Mouse (Mus musculus) embryonic facial prominence, embryonic 14.5 days (tissue): ENCODE data around the gene Tmem164. TPM values are rescaled to one million over a fixed set of nuclear protein-coding genes. Genes with fewer than 3 reads are reported as not detected.
A peak's percentile ranks its signal among the peaks of the same experiment; 100 is the strongest.
"Not testable (repeated sequence)": the region's sequence is repeated elsewhere in the genome, so short reads cannot be mapped to it uniquely, and the experiment has no call there.

Source experiments
- ATAC-seq: fragments of 200-750 bp; cut with Nextera tagmentation; 2 replicates; pipeline ENCODE4 v1.8.0; 2017; ENCODE audit warnings: low read depth, moderate number of reproducible peaks, moderate TSS enrichment
- DNase-seq: peaks from one replicate; pipeline ENCODE4 v3.0.0-alpha.2; 2015; ENCODE audit warnings: low spot score
- H3K27ac ChIP-seq: fragments of 300-500 bp; sonication (generic); replicated peaks from 2 replicates; pipeline ENCODE4 v1.5.1; 2014; ENCODE audit warnings: low read depth, mild to moderate bottlenecking, low read length, moderate library complexity
- H3K27me3 ChIP-seq: fragments of 300-500 bp; sonication (generic); replicated peaks from 2 replicates; pipeline ENCODE4 v1.6.1; 2014; ENCODE audit warnings: low read length; ENCODE audit not compliant: control insufficient read depth, insufficient read depth
- H3K36me3 ChIP-seq: fragments of 300-500 bp; sonication (generic); 2 replicates; pipeline ENCODE4 v1.6.1; 2014; ENCODE audit warnings: low read length, mixed read lengths; ENCODE audit not compliant: control insufficient read depth, insufficient read depth
- H3K4me1 ChIP-seq: fragments of 300-500 bp; sonication (generic); 2 replicates; pipeline ENCODE4 v1.6.1; 2014; ENCODE audit warnings: antibody characterized with exemption, low read length; ENCODE audit not compliant: control insufficient read depth, insufficient read depth
- H3K4me2 ChIP-seq: fragments of 300-500 bp; sonication (generic); 2 replicates; pipeline ENCODE4 v1.6.1; 2014; ENCODE audit warnings: low read depth, mild to moderate bottlenecking, low read length, moderate library complexity, mixed read lengths
- H3K4me3 ChIP-seq: fragments of 300-500 bp; sonication (generic); 2 replicates; pipeline ENCODE4 v1.5.1; 2014; ENCODE audit warnings: low read depth, mild to moderate bottlenecking, low read length
- H3K9ac ChIP-seq: fragments of 300-500 bp; sonication (generic); 2 replicates; pipeline ENCODE4 v1.6.1; 2014; ENCODE audit warnings: low read depth, mild to moderate bottlenecking, low read length, moderate library complexity, mixed read lengths
- H3K9me3 ChIP-seq: fragments of 300-500 bp; sonication (generic); 2 replicates; pipeline ENCODE4 v1.6.1; 2016; ENCODE audit warnings: low read length; ENCODE audit not compliant: control insufficient read depth
- WGBS: fragments of 180-500 bp; shearing (Covaris S2); extraction: QIAGEN DNeasy Blood & Tissue Kit; methylation state at CpG from one replicate; pipeline ENCODE4 v1.1.7; 2014; 5-methylcytosine and 5-hydroxymethylcytosine counted together
- polyA plus RNA-seq: library from polyadenylated mRNA; unstranded; fragments of >200 nt; fragmentation: Nextera tagmentation; extraction: Ambion mirVana; gene quantifications from 2 replicates; pipeline ENCODE4 v1.2.1, GENCODE M21; 2014

Gene Tmem164
- 31.8 and 34.7 TPM in 2 replicates for polyA plus RNA-seq

DNA sequence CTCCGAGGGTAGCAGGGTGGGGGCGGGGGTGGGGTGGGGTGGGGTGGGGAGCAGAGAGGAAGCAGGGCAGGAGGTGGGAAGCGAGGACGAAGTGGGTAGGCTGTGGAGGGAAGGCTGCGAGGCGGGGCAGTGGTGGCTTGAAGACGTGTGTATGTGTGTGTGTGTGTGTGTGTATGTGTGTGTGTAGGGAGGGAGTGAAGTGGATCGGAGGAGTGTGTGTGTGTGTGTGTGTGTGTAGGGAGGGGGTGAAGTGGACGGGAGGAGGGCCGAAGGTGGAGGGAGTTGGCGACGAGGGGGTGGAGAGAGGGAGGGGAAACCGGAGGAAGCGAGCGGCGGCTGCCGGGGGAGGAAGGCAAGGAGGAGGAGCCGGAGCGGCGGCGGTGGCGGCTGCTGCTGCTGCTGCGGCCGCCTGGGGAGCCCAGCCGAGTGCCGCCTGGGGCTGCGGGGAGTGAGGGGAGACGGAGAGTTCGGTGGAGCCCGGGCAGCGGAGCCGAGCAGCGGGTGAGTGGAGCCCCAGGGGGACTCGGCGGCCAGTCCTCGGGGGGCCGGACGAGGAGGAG is at the start of gene Tmem164:
Gene Tmem164, plus strand, starts transcription at position 351 of the 560 bp plus-strand sequence.
- Histone ChIP-seq H3K36me3 (0 out of 2 replicates have a peak, but pooled peaks cover 4% of the 10 kb centered on the region), H3K9ac (peak within 1 kb of the TSS; percentile 73), H3K27me3 (peaks cover 16% of the 10 kb centered on the region; the same call in 1 of the 2 replicates), H3K27ac (peak within 1 kb of the TSS; percentile 87), H3K4me3 (peak within 1 kb of the TSS; percentile 55), H3K4me2 (peak within 1 kb of the TSS; percentile 70), H3K9me3 (no peaks in the 10 kb centered on the region), H3K4me1 (peaks cover 2% of the 10 kb centered on the region; the same call in 1 of the 2 replicates)
- peak; percentile 89 for ATAC-seq
- 27% methylated on average over 9 of the region's 38 CpGs for WGBS
- peak; percentile 93 for DNase-seq

DNA sequence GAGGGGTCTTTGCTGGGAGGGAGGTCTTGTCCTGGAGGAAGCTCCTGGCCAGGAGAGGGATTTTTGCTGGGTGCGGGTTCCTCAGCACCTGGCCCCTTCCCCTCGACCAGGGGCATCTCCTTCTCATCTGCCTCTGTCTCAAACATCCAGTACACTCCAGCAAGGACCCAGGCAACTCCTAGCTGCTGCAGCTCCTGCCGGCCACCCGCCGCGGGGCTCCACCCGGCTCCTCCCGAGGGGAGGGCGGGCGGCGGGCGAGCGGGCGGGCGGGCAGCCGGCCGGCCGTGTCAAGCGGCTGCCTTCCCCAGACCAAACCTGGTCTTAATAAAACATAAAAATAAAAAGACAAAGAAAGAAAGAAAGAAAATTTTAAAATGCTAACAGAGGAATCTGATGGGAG is 48.2 kb upstream of the Tmem164 start:
- DNase-seq, H3K4me3 ChIP-seq, H3K4me2 ChIP-seq, H3K9me3 ChIP-seq, ATAC-seq, H3K27ac ChIP-seq, H3K4me1 ChIP-seq, H3K36me3 ChIP-seq, H3K9ac ChIP-seq: not testable (repeated sequence)
- 0 out of 2 replicates have a peak, but pooled peaks cover 10% of the 10 kb centered on the region for H3K27me3 ChIP-seq
- 34% methylated on average over 17 of the region's 19 CpGs for WGBS

DNA sequence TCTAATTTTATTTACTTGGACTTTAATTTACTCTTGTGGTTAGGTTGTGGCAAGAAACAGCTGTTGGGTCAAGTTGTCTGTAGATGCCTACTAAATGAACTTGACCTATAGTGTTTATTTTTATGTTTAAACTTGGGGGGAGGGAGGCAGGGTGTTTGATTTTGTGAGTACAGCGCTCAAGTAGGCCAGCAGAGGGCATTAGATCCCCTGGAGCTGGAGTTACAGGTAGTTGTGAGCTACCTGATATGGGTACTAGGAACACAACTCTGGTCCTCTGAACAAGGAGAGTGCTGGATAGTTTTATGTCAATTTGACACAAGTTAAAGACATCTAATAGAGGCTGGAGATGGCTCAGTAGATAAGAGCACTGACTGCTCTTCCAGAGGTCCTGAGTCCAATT is 34.0 kb upstream of the Tmem164 start:
- no peak overlapping the region for H3K27ac ChIP-seq
- DNase-seq (no peak), ATAC-seq (no peak)
- H3K36me3 ChIP-seq = no peaks in the 10 kb centered on the region
- H3K9me3 ChIP-seq = no peaks in the 10 kb centered on the region
- no peak overlapping the region for H3K9ac ChIP-seq
- no peak overlapping the region for H3K4me3 ChIP-seq
- peaks cover 3% of the 10 kb centered on the region; the same call in 1 of the 2 replicates for H3K4me1 ChIP-seq
- H3K27me3 ChIP-seq = 0 out of 2 replicates have a peak, but pooled peaks cover 3% of the 10 kb centered on the region
- H3K4me2 ChIP-seq = no peak overlapping the region
- WGBS = 53% methylated on average over 1 of the region's 1 CpGs

DNA sequence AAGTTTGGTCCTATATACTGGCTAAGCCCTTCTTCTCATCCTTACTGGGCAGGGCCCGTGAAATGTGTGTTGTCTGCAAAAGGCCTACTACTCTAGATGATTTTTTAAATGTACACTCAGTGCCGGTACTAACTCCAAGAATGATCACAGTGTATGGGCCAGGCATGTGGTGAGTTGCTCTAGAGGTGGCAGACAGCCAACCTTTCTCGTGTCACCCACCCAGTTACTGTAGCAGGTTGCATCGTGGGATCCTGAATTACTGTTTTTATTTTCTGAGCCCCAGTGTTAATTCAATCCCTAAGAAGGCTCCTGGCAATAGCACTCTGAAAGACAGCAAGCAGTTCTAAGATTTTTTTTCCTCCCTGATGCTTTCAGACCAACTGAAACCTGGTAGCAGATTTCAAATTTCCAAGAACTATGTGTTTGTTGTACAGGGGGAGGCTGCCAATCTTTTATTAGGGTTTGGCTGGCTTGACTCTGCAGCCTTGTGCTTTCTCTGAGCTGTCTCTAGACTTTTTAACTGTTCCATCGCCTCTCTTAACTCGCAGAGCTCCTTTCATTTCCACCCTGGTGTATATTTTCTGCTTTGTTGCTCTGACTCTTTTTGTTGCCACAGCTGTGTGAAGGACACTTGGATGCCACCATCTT is 31.0 kb upstream of the Tmem164 start:
- DNase-seq (peak; percentile 81), ATAC-seq (peak; percentile 81)
- no peak overlapping the region for H3K4me2 ChIP-seq
- H3K4me1 ChIP-seq = peaks cover 3% of the 10 kb centered on the region; the same call in 1 of the 2 replicates
- no peaks in the 10 kb centered on the region for H3K36me3 ChIP-seq
- H3K9me3 ChIP-seq = no peaks in the 10 kb centered on the region
- H3K9ac ChIP-seq = no peak overlapping the region
- WGBS = 53% methylated on average over 6 of the region's 6 CpGs
- no peak overlapping the region for H3K4me3 ChIP-seq
- peak overlapping the region; percentile 33; the same call in 1 of the 2 replicates for H3K27ac ChIP-seq
- 0 out of 2 replicates have a peak, but pooled peaks cover 3% of the 10 kb centered on the region for H3K27me3 ChIP-seq

DNA sequence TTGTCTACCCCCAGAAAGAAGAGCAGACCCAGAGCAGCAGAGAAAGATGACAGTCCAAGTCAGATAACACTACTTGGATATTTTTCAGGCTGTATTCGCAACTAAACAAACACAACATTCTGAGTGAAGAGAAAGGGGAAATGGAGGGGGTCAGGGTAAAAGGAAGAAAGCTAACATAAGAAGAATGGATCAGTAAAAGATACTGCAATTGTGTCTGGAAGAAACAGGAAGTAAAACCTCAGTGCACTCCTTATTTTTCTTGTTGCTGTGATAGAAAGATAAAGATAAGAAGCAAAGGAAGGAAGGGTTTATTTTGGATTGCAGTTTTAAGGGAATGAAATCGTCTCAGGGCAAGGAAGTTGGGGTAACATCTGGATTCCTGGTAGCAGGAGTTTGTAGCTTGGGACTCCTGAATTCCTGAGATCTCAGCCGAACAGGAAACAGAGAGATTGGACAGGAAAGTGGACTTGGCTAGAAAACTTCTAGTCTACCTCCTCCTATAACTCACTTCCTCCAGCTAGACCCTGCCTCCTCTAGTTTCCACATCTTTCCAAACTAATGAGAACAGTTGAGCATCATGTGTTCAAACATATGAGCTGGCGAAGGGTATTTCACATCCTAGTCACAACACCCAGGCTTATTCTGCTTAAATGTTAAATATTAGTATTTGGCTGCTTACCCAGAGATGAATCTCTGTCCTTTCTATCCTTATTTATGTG is 16.3 kb upstream of the Tmem164 start:
- Histone ChIP-seq H3K4me3 (no peak overlapping the region), H3K27me3 (0 out of 2 replicates have a peak, but pooled peaks cover 4% of the 10 kb centered on the region), H3K9ac (no peak overlapping the region), H3K27ac (peak overlapping the region; percentile 25), H3K9me3 (no peaks in the 10 kb centered on the region), H3K36me3 (no peaks in the 10 kb centered on the region), H3K4me2 (no peak overlapping the region), H3K4me1 (peaks cover 13% of the 10 kb centered on the region; the same call in 1 of the 2 replicates)
- DNase-seq (peak; percentile 20), ATAC-seq (no peak)
- WGBS = 46% methylated on average over 4 of the region's 4 CpGs

DNA sequence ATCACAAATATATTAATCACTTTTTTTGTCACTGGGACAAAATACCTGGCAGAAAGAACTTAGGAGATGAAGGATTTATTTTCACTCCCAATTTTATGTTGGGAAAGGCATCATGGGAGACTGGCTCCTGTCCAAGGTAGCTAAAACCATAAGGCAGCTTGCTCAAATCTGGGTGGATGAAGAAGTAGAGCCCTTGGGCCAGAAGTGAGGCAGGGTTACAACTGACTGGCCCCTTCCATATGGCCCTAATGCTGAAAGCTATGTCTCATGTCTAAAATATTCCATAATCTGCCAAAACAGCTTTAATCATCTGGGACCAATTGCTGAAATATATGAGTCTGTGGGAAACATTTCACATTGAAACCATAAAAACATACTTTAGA is 15.8 kb upstream of the Tmem164 start:
- peak overlapping the region; percentile 50 for H3K27ac ChIP-seq

DNA sequence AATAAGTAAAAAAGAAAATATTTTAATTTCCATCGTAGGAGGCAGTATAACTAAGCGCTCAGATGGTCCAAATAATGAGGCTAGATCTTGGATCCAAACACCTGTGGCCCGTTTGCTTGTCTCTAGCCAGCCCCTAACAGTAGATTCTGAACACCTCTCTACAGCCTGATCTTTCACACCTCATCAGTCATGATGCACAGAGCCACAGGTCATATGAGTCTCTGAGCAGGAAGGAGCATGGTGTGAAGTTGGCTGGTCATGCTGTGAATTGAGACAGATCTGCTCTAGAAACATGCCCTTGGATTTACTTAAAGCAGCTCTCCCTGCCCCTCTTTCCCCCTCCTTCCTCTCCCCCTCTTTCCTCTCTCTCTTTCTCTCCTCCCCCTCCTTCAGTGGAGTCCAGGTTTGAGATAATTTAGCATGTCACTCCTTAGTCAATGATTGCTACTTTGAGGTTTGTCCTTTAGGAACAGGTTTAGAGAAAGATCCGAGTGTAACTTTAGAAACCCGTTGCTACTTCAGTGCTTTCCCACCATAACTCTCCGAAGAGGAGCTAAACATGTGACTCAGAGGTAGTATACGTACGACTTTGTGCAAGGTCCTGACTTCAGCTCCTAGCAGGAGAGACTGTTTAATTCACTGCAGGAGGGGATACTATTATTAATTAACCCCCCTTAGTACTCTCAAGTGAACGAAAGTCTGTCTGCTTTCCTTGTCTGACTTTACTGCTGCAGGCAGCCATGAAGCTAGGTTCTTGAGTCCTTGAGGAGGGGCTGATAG is 11.7 kb upstream of the Tmem164 start:
- Histone ChIP-seq H3K27me3 (peaks cover 3% of the 10 kb centered on the region; the same call in 1 of the 2 replicates), H3K9ac (no peak overlapping the region), H3K4me1 (peaks cover 21% of the 10 kb centered on the region; the same call in 1 of the 2 replicates), H3K36me3 (no peaks in the 10 kb centered on the region), H3K27ac (peak overlapping the region; percentile 76), H3K4me3 (no peak overlapping the region), H3K4me2 (peak overlapping the region; percentile 20; the same call in 1 of the 2 replicates), H3K9me3 (no peaks in the 10 kb centered on the region)
- no peak for DNase-seq
- 37% methylated on average over 9 of the region's 9 CpGs for WGBS
- 0 out of 2 replicates have a peak, but pooled peaks have one; percentile 15 for ATAC-seq

More for the DNA sequence above, 15.8 kb upstream of the Tmem164 start:
- Histone ChIP-seq H3K4me3 (no peak overlapping the region), H3K9ac (no peak overlapping the region), H3K27me3 (peaks cover 4% of the 10 kb centered on the region; the same call in 1 of the 2 replicates), H3K36me3 (no peaks in the 10 kb centered on the region), H3K4me2 (no peak overlapping the region), H3K9me3 (no peaks in the 10 kb centered on the region), H3K4me1 (peaks cover 16% of the 10 kb centered on the region; the same call in 1 of the 2 replicates)
- ATAC-seq (peak; percentile 85; the same call in 1 of the 2 replicates), DNase-seq (peak; percentile 85)

DNA sequence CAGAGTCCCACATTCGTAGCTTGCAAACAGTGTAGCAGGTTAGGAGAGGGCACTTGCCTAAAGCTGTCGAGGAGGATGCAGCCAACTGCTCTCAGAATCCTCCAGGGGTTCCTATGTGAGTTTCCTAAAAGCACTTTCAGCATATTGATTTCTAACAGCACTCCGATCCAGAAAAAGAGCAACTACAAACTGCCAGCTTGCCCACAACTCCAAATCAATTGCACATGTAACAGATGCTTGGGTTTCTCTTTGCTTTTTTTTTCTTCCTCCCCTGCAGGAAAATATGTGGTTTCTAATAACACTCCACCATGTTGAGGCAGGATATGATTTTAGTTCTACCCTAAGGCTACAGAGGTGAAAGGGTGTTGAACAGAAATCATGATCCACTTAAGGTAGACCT is 11.1 kb upstream of the Tmem164 start:
- Histone ChIP-seq H3K36me3 (no peaks in the 10 kb centered on the region), H3K27me3 (peaks cover 3% of the 10 kb centered on the region; the same call in 1 of the 2 replicates), H3K9ac (no peak overlapping the region), H3K4me1 (peaks cover 21% of the 10 kb centered on the region; the same call in 1 of the 2 replicates), H3K9me3 (no peaks in the 10 kb centered on the region), H3K27ac (peak overlapping the region; percentile 76), H3K4me3 (no peak overlapping the region), H3K4me2 (peak overlapping the region; percentile 20; the same call in 1 of the 2 replicates)
- ATAC-seq (0 out of 2 replicates have a peak, but pooled peaks have one; percentile 26), DNase-seq (peak; percentile 71)
- WGBS = 32% methylated on average over 3 of the region's 3 CpGs
